Comparison of ENCODE assay signal across 14 mouse cellular contexts in the genomic region with DNA sequence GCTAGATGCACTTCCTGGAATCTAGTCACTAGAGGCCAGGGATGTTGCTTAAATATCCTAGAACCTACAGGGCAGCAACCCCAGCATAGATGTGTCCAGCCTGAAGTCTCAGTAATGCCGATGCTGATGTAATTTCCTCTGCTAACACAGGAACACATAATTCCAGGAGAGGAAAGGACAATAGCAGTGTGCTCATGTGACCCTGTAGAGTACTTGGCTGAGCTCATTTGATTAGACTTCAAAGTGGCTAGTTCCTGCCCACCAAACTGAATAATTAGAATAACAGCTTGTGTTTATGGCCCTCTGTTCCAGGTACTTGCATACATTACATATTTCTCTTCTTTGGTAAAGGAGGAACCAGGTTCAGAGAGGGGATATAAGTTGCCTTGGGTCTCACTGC.
"Had no signal": no experiment of that assay in that cellular context is flagged by ENCODE, and none has a peak within 500 bp of the region (broad histone marks: within the 10 kb centered on the region; RNA-seq: fewer than 3 reads in every experiment).

No protein-coding gene starts in this region.

- H3K27ac ChIP-seq: limb, embryonic 13.5 days; liver, embryonic 14.5 days; midbrain, embryonic 12.5 days; neural tube, embryonic 13.5 days had no signal

- ATAC-seq: midbrain, embryonic 16.5 days had no signal

- H3K9me3 ChIP-seq: limb, embryonic 13.5 days; midbrain, embryonic 12.5 days; neural tube, embryonic 13.5 days had no signal

- DNase-seq: kidney, adult 11 months; kidney, postnatal 14 days; lung, adult 2 months; lung, postnatal 14 days; retina, postnatal 1 day; right cerebral cortex, postnatal 4 days; spleen, adult 18-20 months; thymus, adult 18-20 months; thymus, postnatal 14 days had no signal

- H3K4me1 ChIP-seq: limb, embryonic 13.5 days; midbrain, embryonic 12.5 days; neural tube, embryonic 13.5 days had no signal

- H3K27me3 ChIP-seq: limb, embryonic 13.5 days; midbrain, embryonic 12.5 days; neural tube, embryonic 13.5 days had no signal

- H3K36me3 ChIP-seq: limb, embryonic 13.5 days; midbrain, embryonic 12.5 days; neural tube, embryonic 13.5 days had no signal

- H3K9ac ChIP-seq: limb, embryonic 13.5 days; liver, embryonic 14.5 days; midbrain, embryonic 12.5 days; neural tube, embryonic 13.5 days had no signal

- H3K4me3 ChIP-seq: limb, embryonic 13.5 days; midbrain, embryonic 12.5 days; neural tube, embryonic 13.5 days had no signal

- H3K4me2 ChIP-seq: limb, embryonic 13.5 days; midbrain, embryonic 12.5 days; neural tube, embryonic 13.5 days had no signal
